Mouse (Mus musculus) MEL (cell line): Measurements from ENCODE around the gene Tsga10.

Source experiments
- CTCF ChIP-seq, 3 experiments: IDR thresholded peaks in 2 of 3; conservative IDR thresholded peaks in 1 of 3; 2 replicates each; pipeline ENCODE4 v1.5.1; 2011 to 2012; ENCODE audit warnings: low read length in 3 of 3, low read depth in 2 of 3, mild to moderate bottlenecking in 2 of 3, improper control_type of control experiment in 1 of 3, inconsistent platforms in 1 of 3, mixed read lengths in 1 of 3, moderate library complexity in 1 of 3; ENCODE audit not compliant: control insufficient read depth in 1 of 3, insufficient read depth in 1 of 3, poor library complexity in 1 of 3, severe bottlenecking in 1 of 3
- GATA1 ChIP-seq: IDR thresholded peaks from 2 replicates; pipeline ENCODE4 v1.6.1; 2011; ENCODE audit warnings: low read depth, low read length, improper control_type of control experiment
- MAX ChIP-seq: IDR thresholded peaks from 2 replicates; pipeline ENCODE4 v1.6.1; 2011; ENCODE audit warnings: low read length, improper control_type of control experiment
- POLR2A ChIP-seq, 2 experiments: IDR thresholded peaks; 2 replicates each; pipeline ENCODE4 v1.6.1; 2011 to 2012; ENCODE audit warnings: low read length in 2 of 2, mild to moderate bottlenecking in 2 of 2, control low read depth in 1 of 2, improper control_type of control experiment in 1 of 2, low read depth in 1 of 2, moderate library complexity in 1 of 2; ENCODE audit not compliant: control insufficient read depth in 1 of 2, insufficient read depth in 1 of 2, poor library complexity in 1 of 2
- SIN3A ChIP-seq: IDR thresholded peaks from 2 replicates; pipeline ENCODE4 v1.6.1; 2012; ENCODE audit warnings: low read length, improper control_type of control experiment, inconsistent platforms
- UBTF ChIP-seq: IDR thresholded peaks from 2 replicates; pipeline ENCODE4 v1.6.1; 2012; ENCODE audit warnings: low read depth, mild to moderate bottlenecking, inconsistent platforms, low read length, improper control_type of control experiment, moderate library complexity, borderline replicate concordance; ENCODE audit not compliant: insufficient read depth

- TF ChIP-seq CTCF (IDR thresholded peaks at IDR 0.05 in 2 of 3, conservative IDR thresholded peaks at IDR 0.05 in 1 of 3; ENCODE audit: control insufficient read depth in 1 of 3, insufficient read depth in 1 of 3, low read depth in 2 of 3, low read length in 3 of 3, poor library complexity in 1 of 3, severe bottlenecking in 1 of 3) (no peak), POLR2A (IDR thresholded peaks at IDR 0.05; ENCODE audit: control insufficient read depth in 1 of 2, insufficient read depth in 1 of 2, low read depth in 1 of 2, low read length in 2 of 2, poor library complexity in 1 of 2) (no peak), MAX (no peak), GATA1 (no peak), UBTF (no peak), SIN3A (no peak)
Observed at GRCm38 (mm10) chr1:37729353-37729752, 136.9 kb downstream of the Tsga10 start.
